In the genomic region with DNA sequence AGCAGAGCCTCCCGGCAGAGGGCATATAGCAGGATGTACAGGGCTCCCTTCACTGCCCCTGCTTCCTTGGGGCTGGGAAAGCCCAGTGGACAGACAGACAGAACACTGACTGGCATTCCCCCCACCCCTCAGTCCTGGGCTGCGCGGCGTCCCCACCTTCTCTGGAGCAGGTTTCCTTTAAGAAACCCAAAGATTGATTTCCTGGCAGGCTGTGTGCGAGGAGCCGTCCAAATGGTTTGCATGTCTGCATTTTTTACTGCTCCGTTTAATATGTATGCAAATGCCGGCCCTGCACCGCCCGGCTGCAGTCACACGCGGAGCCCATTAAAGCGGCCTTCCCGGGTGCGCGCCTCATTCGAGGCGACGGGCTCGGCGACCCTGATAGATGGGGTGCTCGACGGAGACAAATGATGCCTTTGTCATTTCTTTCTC, we compare ENCODE assay signal across 9 mouse cellular contexts. TPM values are rescaled to one million over a fixed set of nuclear protein-coding genes. Genes with fewer than 3 reads are reported as not detected.
DNase-seq lines count a peak whose midpoint lies in the region; ATAC-seq lines count a peak whose summit lies in the region.
"Had no signal": no experiment of that assay in that cellular context is flagged by ENCODE, and none has a peak within 500 bp of the region (broad histone marks: within the 10 kb centered on the region; RNA-seq: fewer than 3 reads in every experiment).

No protein-coding gene starts in this region.

- WGBS in embryonic facial prominence, embryonic 11.5 days: 23% methylated on average over 23 of the region's 23 CpGs
- 22% methylated on average over 23 of the region's 23 CpGs for WGBS in intestine, embryonic 16.5 days
- WGBS in midbrain, embryonic 12.5 days: 13% methylated on average over 23 of the region's 23 CpGs

- H3K9me3 ChIP-seq in embryonic facial prominence, embryonic 11.5 days (replicated peaks; ENCODE audit: control insufficient read depth, low read length): no peaks in the 10 kb centered on the region
- no peaks in the 10 kb centered on the region for H3K9me3 ChIP-seq in intestine, embryonic 16.5 days (ENCODE audit: control insufficient read depth, low read length)
- no peaks in the 10 kb centered on the region for H3K9me3 ChIP-seq in midbrain, embryonic 12.5 days
- H3K9me3 ChIP-seq: heart, embryonic 15.5 days had no signal

- H3K36me3 ChIP-seq in embryonic facial prominence, embryonic 11.5 days (replicated peaks; ENCODE audit: control insufficient read depth, insufficient read depth, low read depth, low read length): no peaks in the 10 kb centered on the region
- H3K36me3 ChIP-seq in intestine, embryonic 16.5 days (ENCODE audit: control insufficient read depth, insufficient read depth, low read length): no peaks in the 10 kb centered on the region
- H3K36me3 ChIP-seq in midbrain, embryonic 12.5 days: no peaks in the 10 kb centered on the region
- H3K36me3 ChIP-seq: heart, embryonic 15.5 days had no signal

- H3K27me3 ChIP-seq in embryonic facial prominence, embryonic 11.5 days (ENCODE audit: control insufficient read depth, insufficient read depth, low read length): no peaks in the 10 kb centered on the region
- no peaks in the 10 kb centered on the region for H3K27me3 ChIP-seq in intestine, embryonic 16.5 days (replicated peaks; ENCODE audit: control insufficient read depth, insufficient read depth, low read length)
- H3K27me3 ChIP-seq in midbrain, embryonic 12.5 days: peaks cover 20% of the 10 kb centered on the region
- H3K27me3 ChIP-seq: heart, embryonic 15.5 days had no signal

- DNase-seq in cerebellum, postnatal 10 days: peak; percentile 53 to 62
- DNase-seq in cerebellum, adult 11-12 months: no peak
- DNase-seq in embryonic facial prominence, embryonic 11.5 days (ENCODE audit: low spot score): no peak
- no peak for DNase-seq in thymus, postnatal 10 days (ENCODE audit: low spot score in 2 of 2)
- DNase-seq in ovary, postnatal 14 days (ENCODE audit: low spot score): no peak
- DNase-seq in layer of hippocampus, postnatal 10 days (ENCODE audit: low spot score in 2 of 2): no peak

- no peak overlapping the region for H3K4me2 ChIP-seq in embryonic facial prominence, embryonic 11.5 days (ENCODE audit: low read depth, low read length)
- no peak overlapping the region for H3K4me2 ChIP-seq in intestine, embryonic 16.5 days (ENCODE audit: low read depth, low read length)
- H3K4me2 ChIP-seq in midbrain, embryonic 12.5 days (replicated peaks): peak overlapping the region; percentile 30
- H3K4me2 ChIP-seq: heart, embryonic 15.5 days had no signal

- ATAC-seq in embryonic facial prominence, embryonic 11.5 days (replicated peaks; ENCODE audit: insufficient number of reproducible peaks, low FRiP score, low TSS enrichment, low read depth): no peak
- no peak for ATAC-seq in intestine, embryonic 16.5 days
- ATAC-seq in midbrain, embryonic 12.5 days (ENCODE audit: low FRiP score, low read depth): peak; percentile 36; the same call in 1 of the 2 replicates

- no peak overlapping the region for H3K9ac ChIP-seq in embryonic facial prominence, embryonic 11.5 days (replicated peaks; ENCODE audit: low read length)
- H3K9ac ChIP-seq in intestine, embryonic 16.5 days (ENCODE audit: low read depth, low read length): no peak overlapping the region; the same call in 1 of the 2 replicates
- H3K9ac ChIP-seq in midbrain, embryonic 12.5 days (replicated peaks): no peak overlapping the region; the same call in 1 of the 2 replicates
- H3K9ac ChIP-seq: heart, embryonic 15.5 days had no signal

- H3K4me1 ChIP-seq in embryonic facial prominence, embryonic 11.5 days (ENCODE audit: control insufficient read depth, insufficient read depth, low read length): peaks cover 13% of the 10 kb centered on the region
- H3K4me1 ChIP-seq in intestine, embryonic 16.5 days (ENCODE audit: control insufficient read depth, insufficient read depth, low read length): peaks cover 34% of the 10 kb centered on the region
- peaks cover 67% of the 10 kb centered on the region for H3K4me1 ChIP-seq in midbrain, embryonic 12.5 days

- H3K27ac ChIP-seq in embryonic facial prominence, embryonic 11.5 days (replicated peaks; ENCODE audit: low read depth, low read length): 0 out of 2 replicates have a peak overlapping the region, but pooled peaks have one; percentile 16
- 0 out of 2 replicates have a peak overlapping the region, but pooled peaks have one; percentile 24 for H3K27ac ChIP-seq in intestine, embryonic 16.5 days (ENCODE audit: low read length)
- peak overlapping the region; percentile 82 for H3K27ac ChIP-seq in midbrain, embryonic 12.5 days (replicated peaks)
- H3K27ac ChIP-seq: heart, embryonic 15.5 days had no signal

- H3K4me3 ChIP-seq in embryonic facial prominence, embryonic 11.5 days (ENCODE audit: low read depth, low read length): no peak overlapping the region
- no peak overlapping the region for H3K4me3 ChIP-seq in intestine, embryonic 16.5 days (ENCODE audit: low read length)
- no peak overlapping the region for H3K4me3 ChIP-seq in midbrain, embryonic 12.5 days
- H3K4me3 ChIP-seq: heart, embryonic 15.5 days had no signal

RNA-seq across cellular contexts. Expression of gene Cstad, which starts 11.8 kb away (rescaled TPM):
- 1.9 TPM in 1 of 2 replicates, not detected in the other for polyA plus RNA-seq in embryonic facial prominence, embryonic 11.5 days (2014; fragmentation: Nextera tagmentation; extraction: Ambion mirVana)
- 0.58 and 0.99 TPM in 2 replicates for polyA plus RNA-seq in intestine, embryonic 16.5 days (2015; fragmentation: Nextera tagmentation; extraction: Ambion mirVana)
- polyA plus RNA-seq in midbrain, embryonic 12.5 days (2016; fragmentation: Nextera tagmentation; extraction: Ambion mirVana): 0.68 and 0.77 TPM in 2 replicates
- total RNA-seq in layer of hippocampus, postnatal 10 days (2021): 1 to 10 TPM; 4.0 to 6.5 TPM

Comparison
In these comparisons a context has a peak if more than half of its experiments do, and no peak if none do; other contexts are left out.
1. DNase-seq: peak in cerebellum, postnatal 10 days (2 of 2); none in cerebellum, adult 11-12 months (single experiment), embryonic facial prominence, embryonic 11.5 days (single experiment), thymus, postnatal 10 days (0 of 2), ovary, postnatal 14 days (single experiment) and layer of hippocampus, postnatal 10 days (0 of 2).
2. H3K27ac ChIP-seq: peak in every context shown above with its lines; median percentile 82 in midbrain, embryonic 12.5 days; 24 in intestine, embryonic 16.5 days; 16 in embryonic facial prominence, embryonic 11.5 days.